Mouse (Mus musculus) embryonic stem cell, embryonic (primary cell): Measurements from ENCODE around the gene Cfl1.

Experiments
- CTCF ChIA-PET, 4 experiments: fragments of 300-600 bp in 2 of 4; fragments of 350-600 bp in 2 of 4; sonication (Branson Sonifier 250); formaldehyde crosslinking; loops; one replicate each; lab custom pipeline; 2022; ENCODE audit warnings: inconsistent platforms in 2 of 4; lab: Charles Lee
- POLR2A ChIA-PET, 4 experiments: fragments of 300-600 bp in 2 of 4; fragments of 350-600 bp in 2 of 4; sonication (Branson Sonifier 250); formaldehyde crosslinking; loops; one replicate each; lab custom pipeline; 2022; ENCODE audit warnings: antibody characterized with exemption in 4 of 4, inconsistent platforms in 1 of 4; lab: Charles Lee

Gene Cfl1

DNA sequence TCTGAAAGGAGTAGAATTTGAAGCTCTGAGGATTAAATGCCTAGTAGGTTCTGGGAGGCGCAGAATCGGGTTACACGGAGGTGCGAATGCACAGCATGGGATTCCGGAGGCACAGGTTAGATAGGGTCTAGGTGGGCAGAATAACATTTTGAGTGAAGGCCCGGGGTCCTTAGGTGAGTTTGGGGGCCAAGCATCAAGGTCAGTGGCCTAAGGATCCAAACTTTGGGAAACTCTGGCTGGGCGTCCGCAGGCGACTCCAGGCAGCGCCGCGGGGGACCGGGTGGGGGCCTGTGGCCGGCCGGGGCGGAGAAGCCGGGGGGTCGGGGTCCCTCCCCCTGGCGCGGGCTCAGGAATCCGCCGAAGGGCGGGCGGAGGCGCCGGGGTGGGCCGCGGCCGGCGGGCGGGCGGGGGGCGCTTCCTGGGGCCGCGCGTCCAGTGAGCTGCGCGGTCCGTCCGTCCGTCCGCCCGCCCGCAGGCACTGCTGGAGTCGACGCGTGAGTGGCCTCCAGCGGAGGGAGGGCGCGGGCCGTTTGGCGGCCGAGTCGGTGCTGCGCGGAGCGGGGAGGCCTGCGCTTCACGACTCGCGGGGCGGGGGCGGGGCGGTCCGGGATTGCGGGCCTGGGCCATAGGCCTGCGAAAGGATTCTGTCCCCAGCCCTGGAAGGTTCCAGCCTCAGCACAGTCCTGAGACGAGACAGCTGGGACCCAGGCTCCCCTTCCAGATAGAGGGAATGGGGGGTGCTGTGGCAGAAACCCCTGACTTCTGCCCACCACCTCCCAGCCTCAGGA is 15.8 kb upstream of the Cfl1 start:
- ChIA-PET POLR2A (interaction anchor here (0.5 to 28.9 kb wide), 24 partner anchors 10 to 372 kb away, joined by 3 to 735 read pairs (median 5); partner anchors contain the start of genes Mus81 (in 4 of the 4), Cfl1 (in 3 of the 4), Ccdc85b (in 2 of the 4) and Fibp (in 1 of the 4)), CTCF (interaction anchor here (0.5 to 3.3 kb wide), 12 partner anchors 11 to 94 kb away, joined by 3 to 21 read pairs (median 8); partner anchors contain the start of genes Mus81 (in 3 of the 4) and Ccdc85b (in 1 of the 4))

DNA sequence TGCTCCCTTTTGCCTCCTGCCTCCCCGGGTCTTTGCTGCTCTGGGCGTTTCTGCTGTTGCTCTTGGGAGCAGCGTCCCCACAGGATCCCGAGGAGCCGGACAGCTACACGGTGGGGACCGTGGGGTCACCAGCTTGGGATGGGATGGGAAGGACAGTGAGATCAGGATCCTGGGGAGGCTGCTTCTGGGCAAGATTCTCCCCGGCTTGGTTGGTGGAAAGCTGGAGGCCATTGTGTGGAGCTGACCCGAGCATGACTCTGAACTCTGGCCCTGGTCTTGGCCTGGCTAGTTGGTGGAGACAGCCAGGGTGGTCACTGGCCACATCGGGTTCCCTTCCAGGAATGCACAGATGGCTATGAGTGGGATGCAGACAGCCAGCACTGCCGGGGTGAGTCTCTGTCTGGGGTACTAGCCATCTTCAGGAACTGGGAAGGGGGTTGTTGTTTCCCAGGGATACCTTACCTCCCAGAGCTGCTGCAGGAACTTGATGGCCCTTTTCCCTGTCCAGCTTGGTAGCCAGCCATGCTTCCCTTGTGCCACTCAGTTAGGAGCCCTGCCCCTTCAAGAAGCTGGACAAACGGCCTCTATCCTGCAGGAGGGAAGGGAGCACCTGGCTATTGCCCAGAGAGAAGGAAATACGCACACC is 15.1 kb upstream of the Cfl1 start:
- ChIA-PET POLR2A (interaction anchor here (0.6 to 28.9 kb wide), 22 partner anchors 10 to 312 kb away, joined by 3 to 735 read pairs (median 5); partner anchors contain the start of genes Mus81 (in 4 of the 4), Cfl1 (in 3 of the 4), Ccdc85b (in 2 of the 4) and Fibp (in 1 of the 4)), CTCF (interaction anchor here in 3 of 4 experiments (0.5 to 3.3 kb wide), 11 partner anchors 11 to 791 kb away, joined by 3 to 21 read pairs (median 4); partner anchors contain the start of gene Mus81 (in 3 of the 3))

DNA sequence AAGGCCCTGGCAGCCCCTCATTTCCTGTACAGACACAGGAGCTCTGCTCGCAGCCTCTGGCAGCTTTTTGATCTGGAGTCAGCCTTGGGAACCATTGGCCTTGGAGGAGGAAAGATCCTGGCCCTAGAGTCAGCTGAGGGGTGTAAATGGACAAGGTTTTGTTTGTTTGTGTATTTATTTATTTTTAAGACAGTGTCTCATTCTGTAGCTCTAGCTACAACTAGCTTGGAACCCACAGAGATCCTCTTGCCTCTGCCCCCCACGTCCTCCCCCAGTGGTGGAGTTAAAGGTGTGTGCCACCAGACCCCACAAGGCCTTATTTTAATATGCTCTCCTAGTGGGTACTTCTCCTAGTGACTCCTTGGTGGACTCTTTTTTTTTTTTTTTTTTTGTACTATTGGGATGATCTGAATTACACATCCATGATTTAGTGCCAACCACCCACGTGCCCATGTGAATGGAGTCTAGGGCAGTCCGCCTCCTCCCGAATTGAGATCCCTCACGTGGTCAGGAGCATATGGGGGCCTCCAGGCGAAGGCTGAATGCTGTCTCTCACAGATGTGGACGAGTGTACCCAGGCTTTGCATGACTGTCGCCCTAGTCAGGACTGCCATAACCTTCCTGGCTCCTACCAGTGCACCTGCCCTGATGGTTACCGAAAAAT is 13.1 kb upstream of the Cfl1 start:
- POLR2A ChIA-PET, result interaction anchor here in 3 of 4 experiments (0.5 to 28.9 kb wide), 17 partner anchors 8 to 993 kb away, joined by 3 to 735 read pairs (median 4); partner anchors contain the start of genes Cfl1 (in 3 of the 3), Mus81 (in 3 of the 3), Ctsw (in 2 of the 3) and AI837181 (in 1 of the 3)
- CTCF ChIA-PET, result interaction anchor here in 2 of 4 experiments (1.3 to 1.8 kb wide), 2 partner anchors 10 to 11 kb away, joined by 5 to 7 read pairs; partner anchors contain the start of gene Mus81 (in 1 of the 2)

DNA sequence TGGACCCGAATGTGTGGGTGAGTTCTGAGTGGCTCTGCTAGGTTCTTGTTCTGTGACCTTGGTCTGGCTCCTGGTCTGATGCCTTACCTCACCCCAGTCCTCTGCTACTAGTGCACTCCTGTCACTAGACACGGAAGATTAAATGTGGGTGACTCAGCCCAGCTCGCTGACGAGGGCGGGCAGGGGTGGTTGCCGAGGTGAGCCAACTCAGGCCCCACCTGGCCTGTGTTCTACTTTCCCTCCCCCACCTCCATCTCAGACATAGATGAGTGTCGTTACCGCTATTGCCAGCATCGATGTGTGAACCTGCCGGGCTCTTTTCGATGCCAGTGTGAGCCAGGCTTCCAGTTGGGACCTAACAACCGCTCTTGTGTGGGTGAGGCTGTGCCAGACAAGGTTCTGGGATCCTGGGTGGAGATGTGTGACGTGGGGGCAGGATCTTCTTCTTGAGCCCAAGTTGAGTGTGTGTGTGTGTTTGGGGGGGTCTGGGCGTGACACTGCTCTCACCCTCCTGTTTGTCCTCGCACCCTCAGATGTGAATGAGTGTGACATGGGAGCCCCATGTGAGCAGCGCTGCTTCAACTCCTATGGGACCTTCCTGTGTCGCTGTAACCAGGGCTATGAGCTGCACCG is 12.5 kb upstream of the Cfl1 start:
- ChIA-PET CTCF (interaction anchor here in 3 of 4 experiments (0.6 to 1.8 kb wide), 5 partner anchors 10 to 212 kb away, joined by 4 to 12 read pairs (median 7); partner anchors contain the start of gene Mus81 (in 2 of the 3)), POLR2A (interaction anchor here in 3 of 4 experiments (0.6 to 28.9 kb wide), 8 partner anchors 9 to 364 kb away, joined by 3 to 735 read pairs (median 30); partner anchors contain the start of genes Cfl1 (in 3 of the 3), Mus81 (in 3 of the 3), Ccdc85b (in 1 of the 3) and Ctsw (in 1 of the 3))

DNA sequence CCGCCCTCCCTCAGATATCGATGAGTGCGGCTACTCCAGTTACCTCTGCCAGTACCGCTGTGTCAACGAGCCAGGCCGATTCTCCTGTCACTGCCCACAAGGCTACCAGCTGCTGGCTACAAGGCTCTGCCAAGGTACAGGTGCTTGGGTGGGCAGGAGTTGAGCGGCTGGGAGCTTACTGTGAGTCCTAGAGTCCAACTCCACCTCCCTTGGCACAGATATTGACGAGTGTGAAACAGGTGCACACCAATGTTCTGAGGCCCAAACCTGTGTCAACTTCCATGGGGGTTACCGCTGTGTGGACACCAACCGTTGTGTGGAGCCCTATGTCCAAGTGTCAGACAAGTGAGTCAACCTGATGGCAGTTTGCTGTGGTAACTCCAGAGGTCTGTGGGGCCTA is 10.2 kb upstream of the Cfl1 start:
- ChIA-PET CTCF (no interaction called here), POLR2A (interaction anchor here in 2 of 4 experiments (1.6 to 28.9 kb wide), 6 partner anchors 7 to 16 kb away, joined by 7 to 735 read pairs (median 222); partner anchors contain the start of genes Ccdc85b (in 2 of the 2), Cfl1 (in 2 of the 2), Ctsw (in 2 of the 2) and Fibp (in 2 of the 2))

DNA sequence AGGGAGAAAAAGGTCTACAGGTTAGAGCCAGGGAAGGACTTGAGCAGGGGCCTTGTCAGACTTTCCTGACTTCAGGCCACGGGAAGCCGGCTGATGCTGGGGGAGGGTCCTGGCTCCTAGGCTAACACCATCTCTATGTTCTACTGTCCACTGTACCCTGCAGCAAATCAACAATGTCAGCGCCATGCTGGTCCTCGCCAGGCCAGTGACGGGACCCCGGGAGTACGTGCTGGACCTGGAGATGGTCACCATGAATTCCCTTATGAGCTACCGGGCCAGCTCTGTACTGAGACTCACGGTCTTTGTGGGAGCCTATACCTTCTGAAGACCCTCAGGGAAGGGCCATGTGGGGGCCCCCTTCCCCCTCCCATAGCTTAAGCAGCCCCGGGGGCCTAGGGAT is 8.9 kb upstream of the Cfl1 start:
- CTCF ChIA-PET, result interaction anchor here in 1 of 4 experiments (1.6 kb wide), 1 partner anchor 17 kb away, joined by 4 read pairs; no protein-coding TSS in a partner anchor

DNA sequence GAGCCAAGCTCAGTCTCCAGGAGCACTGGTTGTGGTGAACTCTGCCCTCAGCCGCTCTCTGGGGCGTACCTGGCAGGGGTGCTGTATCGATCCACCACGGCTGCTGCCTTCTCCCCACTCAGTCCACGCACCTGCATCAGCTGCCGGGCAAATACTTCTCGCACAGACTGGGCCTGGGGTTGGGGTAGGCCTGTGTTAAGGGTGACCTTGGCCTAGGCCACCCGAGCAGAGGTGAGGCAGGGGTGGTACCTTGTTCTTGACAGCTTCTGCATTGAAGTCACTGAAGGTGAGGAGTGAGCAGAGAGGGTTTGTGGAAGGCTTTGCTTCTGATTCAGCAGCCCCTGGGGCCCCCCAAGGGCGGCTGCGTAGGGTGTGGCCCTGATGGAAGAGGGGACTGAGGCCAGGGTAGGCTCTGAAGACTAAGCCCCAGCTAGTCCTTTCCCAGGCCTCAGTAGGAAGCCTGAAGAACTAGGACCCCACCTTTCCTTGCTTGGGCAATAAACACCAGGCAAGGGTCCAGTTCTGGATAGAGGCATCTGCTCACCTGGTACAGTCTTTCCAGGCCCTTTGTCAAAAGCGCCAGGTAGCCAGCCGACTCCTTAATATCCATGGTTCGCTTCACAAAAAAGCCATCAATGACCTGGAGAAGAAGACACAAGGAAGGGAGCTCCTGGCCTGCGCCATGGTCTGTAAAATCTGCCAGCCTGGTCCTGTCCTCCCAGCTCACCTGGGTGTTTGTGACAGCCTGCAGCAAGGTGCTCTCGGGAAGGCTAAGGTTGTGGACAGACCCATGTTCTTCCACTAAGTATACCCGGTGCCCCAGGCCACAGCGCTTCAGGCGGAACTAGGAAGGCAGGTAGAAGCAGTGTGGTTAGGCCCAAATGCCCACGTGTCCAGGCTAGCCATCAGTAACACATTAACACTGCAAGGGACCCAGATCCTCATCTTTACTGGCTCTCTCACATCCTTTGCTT is 6.6 kb upstream of the Cfl1 start:
- CTCF ChIA-PET, result interaction anchor here in 1 of 4 experiments (1.0 to 1.3 kb wide), 2 partner anchors 20 kb away, joined by 5 to 6 read pairs; no protein-coding TSS in a partner anchor
- POLR2A ChIA-PET, result interaction anchor here in 3 of 4 experiments (0.6 to 21.3 kb wide), 9 partner anchors 10 to 667 kb away, joined by 3 to 735 read pairs (median 4); partner anchors contain the start of genes Ccdc85b (in 2 of the 3), Ctsw (in 2 of the 3), Efemp2 (in 2 of the 3) and Fibp (in 2 of the 3)

More for the DNA sequence above, 8.9 kb upstream of the Cfl1 start:
- POLR2A ChIA-PET, result interaction anchor here in 3 of 4 experiments (0.7 to 28.9 kb wide), 8 partner anchors 5 to 604 kb away, joined by 3 to 735 read pairs (median 30); partner anchors contain the start of genes Ccdc85b (in 2 of the 3), Cfl1 (in 2 of the 3), Ctsw (in 2 of the 3) and Fibp (in 2 of the 3)

DNA sequence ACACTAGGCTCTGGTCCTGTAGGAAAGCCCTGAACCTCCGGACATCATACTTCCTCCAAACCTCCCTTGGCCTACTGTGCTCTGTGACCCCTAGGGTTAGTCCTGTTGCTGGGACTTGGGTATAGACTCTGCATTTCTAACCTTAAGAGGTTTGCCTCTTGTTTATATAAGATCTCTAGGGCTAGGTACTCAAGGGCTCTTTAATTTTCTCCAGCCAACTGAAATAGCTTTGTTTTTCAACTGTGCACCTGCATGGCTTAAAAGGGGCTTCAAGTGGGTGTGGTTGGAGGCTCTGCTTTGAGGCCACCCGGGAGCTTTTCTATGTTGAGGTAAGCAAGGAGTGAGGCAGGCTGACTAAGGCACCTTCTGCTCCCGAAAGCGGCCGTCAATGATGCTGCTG is 5.8 kb upstream of the Cfl1 start:
- ChIA-PET CTCF (interaction anchor here in 1 of 4 experiments (1.0 kb wide), 1 partner anchor 21 kb away, joined by 6 read pairs; no protein-coding TSS in a partner anchor), POLR2A (interaction anchor here in 3 of 4 experiments (1.0 to 21.3 kb wide), 10 partner anchors 9 to 357 kb away, joined by 4 to 735 read pairs (median 5); partner anchors contain the start of genes Ccdc85b (in 3 of the 3), Ctsw (in 2 of the 3), Efemp2 (in 2 of the 3) and Fibp (in 2 of the 3))

DNA sequence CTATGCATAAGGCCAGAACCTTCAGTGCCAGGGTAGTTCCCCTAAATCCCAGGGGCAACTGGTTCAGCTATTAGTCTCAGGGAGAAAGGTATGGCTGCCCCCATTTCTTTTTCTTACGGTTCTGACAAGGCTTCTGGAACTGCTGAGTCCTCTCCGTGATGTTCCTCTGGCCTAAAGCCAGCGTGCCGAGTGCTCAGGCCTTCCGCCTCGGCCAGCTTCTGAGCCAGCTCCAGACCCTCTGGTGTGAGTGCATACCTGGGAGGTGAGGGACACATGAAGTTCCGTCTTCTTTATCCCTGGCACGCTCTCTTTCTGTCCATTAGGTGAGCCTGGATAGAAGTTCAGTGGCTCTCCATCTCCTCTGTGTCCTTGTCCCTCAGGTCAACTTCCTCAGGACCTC is 4.9 kb upstream of the Cfl1 start:
- POLR2A ChIA-PET, result interaction anchor here in 3 of 4 experiments (1.0 to 21.3 kb wide), 11 partner anchors 9 to 356 kb away, joined by 3 to 735 read pairs (median 5); partner anchors contain the start of genes Ccdc85b (in 3 of the 3), Ctsw (in 2 of the 3), Fibp (in 2 of the 3) and AI837181 (in 1 of the 3)
- CTCF ChIA-PET, result interaction anchor here in 1 of 4 experiments (2.7 kb wide), 1 partner anchor 11 kb away, joined by 8 read pairs; no protein-coding TSS in a partner anchor

DNA sequence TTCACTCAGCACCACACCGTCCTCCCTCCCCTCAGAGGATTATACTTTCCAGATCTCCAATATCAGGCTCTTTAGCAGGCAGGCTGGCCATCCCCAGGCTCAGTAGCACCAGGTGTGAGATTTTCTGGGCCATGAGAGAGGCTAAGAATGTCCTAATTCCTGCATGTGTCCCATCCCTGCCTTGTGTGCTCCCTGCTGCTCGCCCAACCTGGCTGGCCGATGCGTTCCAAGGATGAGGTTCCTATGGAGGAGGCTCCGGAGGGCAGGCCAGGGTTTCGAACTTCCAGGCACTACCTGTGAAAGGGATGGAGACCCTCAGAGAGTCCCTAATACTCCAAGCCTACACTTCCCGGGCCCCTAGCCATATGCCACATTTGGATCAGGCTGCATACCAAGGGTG is 4.4 kb upstream of the Cfl1 start:
- ChIA-PET POLR2A (interaction anchor here in 3 of 4 experiments (0.8 to 21.3 kb wide), 16 partner anchors 9 to 599 kb away, joined by 3 to 735 read pairs (median 21); partner anchors contain the start of genes Ccdc85b (in 3 of the 3), Efemp2 (in 3 of the 3), AI837181 (in 2 of the 3) and Ctsw (in 2 of the 3)), CTCF (interaction anchor here in 1 of 4 experiments (2.7 to 4.7 kb wide), 3 partner anchors 10 to 82 kb away, joined by 8 to 118 read pairs (median 16); partner anchors contain the start of genes Ap5b1, Ctsw and Fibp)

DNA sequence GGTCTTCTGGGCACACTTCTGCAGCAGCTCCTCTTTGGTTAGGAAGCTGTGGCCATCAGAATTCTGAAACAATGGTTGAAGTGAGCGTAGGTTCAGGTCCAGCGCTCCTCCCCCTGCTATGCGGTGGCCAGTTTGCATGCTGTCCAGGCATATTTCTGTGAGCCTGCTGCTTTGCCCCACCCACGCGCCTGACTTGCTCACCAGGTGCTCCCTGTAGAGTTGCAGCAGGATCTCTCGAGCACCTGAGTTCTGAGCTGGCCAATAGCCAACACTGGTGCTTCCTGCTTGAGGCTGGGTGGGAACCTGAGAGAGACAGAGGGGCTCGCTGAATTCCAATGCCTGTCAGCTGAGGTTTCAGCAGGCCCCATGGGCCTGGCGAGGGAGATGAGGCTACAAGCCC is 4.0 kb upstream of the Cfl1 start:
- POLR2A ChIA-PET, result interaction anchor here in 3 of 4 experiments (0.8 to 21.3 kb wide), 19 partner anchors 10 to 599 kb away, joined by 3 to 735 read pairs (median 28); partner anchors contain the start of genes Efemp2 (in 3 of the 3), AI837181 (in 2 of the 3), Ccdc85b (in 2 of the 3) and Ctsw (in 2 of the 3)
- CTCF ChIA-PET, result interaction anchor here in 2 of 4 experiments (0.7 to 4.7 kb wide), 7 partner anchors 10 to 110 kb away, joined by 3 to 118 read pairs (median 8); partner anchors contain the start of genes Ap5b1 (in 1 of the 2), Ctsw (in 1 of the 2) and Fibp (in 1 of the 2)

DNA sequence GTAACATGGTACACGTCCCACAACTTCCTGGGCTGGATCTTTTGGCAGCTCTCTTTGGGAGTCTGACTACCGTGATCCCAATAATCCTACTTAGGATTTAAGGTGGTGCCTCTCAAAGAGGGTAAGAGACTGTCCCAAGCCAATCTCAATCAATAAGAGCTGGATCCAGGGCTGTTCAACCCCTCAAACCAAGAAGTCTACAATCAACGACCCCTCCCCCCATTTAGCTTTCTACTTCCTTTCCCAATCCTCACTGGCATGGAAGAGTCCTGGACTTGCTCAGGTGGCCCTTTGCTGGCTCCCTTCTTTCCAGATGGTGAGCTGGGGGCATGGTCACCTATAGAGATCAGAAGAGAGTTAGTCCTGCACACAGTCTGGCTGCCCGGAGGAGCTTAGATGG is 3.5 kb upstream of the Cfl1 start:
- ChIA-PET POLR2A (interaction anchor here (0.7 to 21.3 kb wide), 45 partner anchors 7 to 599 kb away, joined by 3 to 735 read pairs (median 21); partner anchors contain the start of genes Ccdc85b (in 3 of the 4), Efemp2 (in 3 of the 4), Fibp (in 3 of the 4) and AI837181 (in 2 of the 4)), CTCF (interaction anchor here (0.6 to 4.7 kb wide), 31 partner anchors 9 to 529 kb away, joined by 3 to 118 read pairs (median 8); partner anchors contain the start of genes Efemp2 (in 3 of the 4), Fibp (in 3 of the 4), Ctsw (in 2 of the 4) and AI837181 (in 1 of the 4))

DNA sequence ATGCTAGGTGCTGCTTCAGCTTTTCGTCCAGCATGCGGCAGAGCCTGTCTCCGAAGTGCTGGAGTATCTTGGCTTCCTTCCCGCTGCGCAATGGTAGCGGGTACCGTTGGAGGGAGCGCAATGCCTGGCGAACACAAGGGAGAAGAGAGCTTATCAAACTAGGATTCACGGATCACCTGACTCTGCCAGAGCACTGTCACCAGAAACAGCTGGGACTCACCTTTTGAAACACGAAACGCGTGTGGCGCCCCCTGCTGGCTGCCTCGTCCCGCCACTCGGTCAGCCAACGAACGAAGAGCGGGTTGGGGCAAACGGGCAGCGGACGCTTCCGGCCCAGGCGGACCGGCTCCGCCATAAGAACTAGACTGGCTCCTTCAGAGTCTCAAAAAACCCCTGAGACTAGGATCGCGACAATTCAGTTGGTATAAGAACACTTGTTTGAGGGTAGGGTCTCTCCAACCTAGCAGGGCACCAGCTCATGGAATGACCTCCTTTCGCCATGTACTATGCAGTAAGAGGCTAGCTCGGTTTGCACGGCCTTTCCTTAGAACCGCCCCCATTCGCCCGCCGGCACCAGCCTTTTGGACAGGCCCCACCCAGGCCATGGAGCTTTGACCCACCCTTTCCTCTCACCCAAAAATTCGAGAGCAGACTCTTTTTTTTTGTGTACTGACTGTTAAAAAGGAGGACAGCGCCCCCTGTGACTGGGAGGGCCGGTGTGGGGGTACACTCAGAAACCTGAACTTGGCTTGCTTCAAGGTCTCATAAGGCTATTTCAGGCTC is 2.3 kb upstream of the Cfl1 start, which contains the start of gene Mus81:
TSS of gene Mus81 (minus strand) at position 635 of the 783 bp plus-strand sequence.
- CTCF ChIA-PET, result interaction anchor here (0.5 to 4.7 kb wide), 93 partner anchors 8 to 1769 kb away, joined by 3 to 118 read pairs (median 4); partner anchors contain the start of genes Ap5b1 (in 3 of the 4), Efemp2 (in 3 of the 4), Fibp (in 3 of the 4) and Snx32 (in 3 of the 4)
- POLR2A ChIA-PET, result interaction anchor here (0.5 to 21.3 kb wide), 165 partner anchors 8 to 790 kb away, joined by 3 to 735 read pairs (median 5); partner anchors contain the start of genes Ccdc85b (in 4 of the 4), Ctsw (in 4 of the 4), Efemp2 (in 4 of the 4) and Fibp (in 4 of the 4)
